Mouse (Mus musculus) midbrain, embryonic 13.5 days (tissue): ENCODE results near the gene Vpreb1. TPM values are rescaled to one million over a fixed set of nuclear protein-coding genes. Genes with fewer than 3 reads are reported as not detected.

ENCODE experiments used
- ATAC-seq: fragments of 200-750 bp; cut with Nextera tagmentation; 2 replicates; pipeline ENCODE4 v1.8.0; 2017; ENCODE audit warnings: mild to moderate bottlenecking, moderate TSS enrichment, moderate library complexity
- H3K27ac ChIP-seq: fragments of 300-500 bp; sonication (generic); 2 replicates; pipeline ENCODE4 v1.5.1; 2015; ENCODE audit warnings: inconsistent platforms, mild to moderate bottlenecking, moderate library complexity
- H3K27me3 ChIP-seq: fragments of 300-500 bp; sonication (generic); 2 replicates; pipeline ENCODE4 v1.6.1; 2015; ENCODE audit warnings: mild to moderate bottlenecking, inconsistent platforms
- H3K36me3 ChIP-seq: fragments of 300-500 bp; sonication (generic); 2 replicates; pipeline ENCODE4 v1.6.1; 2015; ENCODE audit warnings: mild to moderate bottlenecking, inconsistent platforms
- H3K4me1 ChIP-seq: fragments of 300-500 bp; sonication (generic); replicated peaks from 2 replicates; pipeline ENCODE4 v1.6.1; 2015; ENCODE audit warnings: inconsistent platforms
- H3K4me2 ChIP-seq: fragments of 300-500 bp; sonication (generic); replicated peaks from 2 replicates; pipeline ENCODE4 v1.6.1; 2015; ENCODE audit warnings: moderate library complexity, mild to moderate bottlenecking, inconsistent platforms
- H3K4me3 ChIP-seq: fragments of 300-500 bp; sonication (generic); replicated peaks from 2 replicates; pipeline ENCODE4 v1.5.1; 2015; ENCODE audit warnings: mild to moderate bottlenecking, inconsistent platforms
- H3K9ac ChIP-seq: fragments of 300-500 bp; sonication (generic); replicated peaks from 2 replicates; pipeline ENCODE4 v1.6.1; 2015; ENCODE audit warnings: mild to moderate bottlenecking, inconsistent platforms
- H3K9me3 ChIP-seq: fragments of 300-500 bp; sonication (generic); 2 replicates; pipeline ENCODE4 v1.6.1; 2016; ENCODE audit warnings: mild to moderate bottlenecking, inconsistent platforms
- WGBS: fragments of 180-500 bp; shearing (Covaris S2); methylation state at CpG from one replicate; pipeline ENCODE4 v1.1.7; 2015; 5-methylcytosine and 5-hydroxymethylcytosine counted together
- polyA plus RNA-seq: library from polyadenylated mRNA; unstranded; fragments of >200 nt; fragmentation: Nextera tagmentation; extraction: Ambion mirVana; gene quantifications from 2 replicates; pipeline ENCODE4 v1.2.1, GENCODE M21; 2015

Vpreb1 gene
- polyA plus RNA-seq, 1 experiment from 2014 or later = 1.6 TPM

DNA sequence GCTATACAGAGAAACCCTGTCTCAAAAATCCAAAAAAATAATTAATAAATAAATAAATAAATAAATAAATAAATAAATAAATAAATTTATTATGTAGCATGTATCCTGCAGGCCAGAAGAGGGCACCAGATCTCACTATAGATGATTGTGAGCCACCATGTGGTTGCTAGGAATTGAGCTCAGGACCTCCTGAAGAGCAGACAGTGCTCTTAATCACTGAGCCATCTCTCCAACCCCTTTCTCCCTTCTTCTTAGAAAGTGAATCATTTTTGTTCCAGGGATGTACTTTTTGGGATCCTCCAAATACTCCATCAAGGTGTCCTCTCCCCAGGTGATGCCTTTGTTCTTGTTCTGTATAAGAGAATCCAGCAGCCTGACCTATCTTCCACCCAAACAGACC, 21.4 kb downstream of the Vpreb1 start:
- no peak overlapping the region for H3K4me2 ChIP-seq
- H3K4me3 ChIP-seq = no peak overlapping the region
- no peaks in the 10 kb centered on the region for H3K4me1 ChIP-seq
- ATAC-seq = no peak
- H3K27me3 ChIP-seq = no peaks in the 10 kb centered on the region
- H3K27ac ChIP-seq = no peak overlapping the region
- H3K36me3 ChIP-seq = no peaks in the 10 kb centered on the region
- no peak overlapping the region for H3K9ac ChIP-seq
- H3K9me3 ChIP-seq = no peaks in the 10 kb centered on the region

DNA sequence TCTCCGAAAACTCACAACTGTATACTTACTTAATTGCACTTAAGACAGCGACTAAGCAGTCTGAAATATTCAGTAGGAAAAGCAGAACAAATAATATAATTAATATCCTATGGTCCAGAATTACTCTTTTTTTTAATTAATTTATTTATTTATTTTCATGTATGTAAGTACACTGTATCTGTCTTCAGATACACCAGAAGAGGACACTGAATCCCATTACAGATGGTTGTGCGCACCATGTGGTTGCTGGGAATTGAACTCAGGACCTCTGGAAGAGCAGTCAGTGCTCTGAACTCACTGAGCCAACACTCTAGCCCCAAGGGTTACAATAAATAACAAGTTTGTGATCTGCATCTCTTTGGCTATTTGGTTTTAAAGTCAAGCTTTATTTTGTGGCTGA, 41.0 kb downstream of the Vpreb1 start:
- ATAC-seq = peak; percentile 37; the same call in 1 of the 2 replicates
- Histone ChIP-seq H3K27me3 (no peaks in the 10 kb centered on the region), H3K9me3 (no peaks in the 10 kb centered on the region), H3K4me1 (0 out of 2 replicates have a peak, but pooled peaks cover 3% of the 10 kb centered on the region), H3K4me3 (peak overlapping the region; percentile 66), H3K36me3 (no peaks in the 10 kb centered on the region), H3K4me2 (peak overlapping the region; percentile 86; the same call in 1 of the 2 replicates), H3K9ac (no peak overlapping the region), H3K27ac (no peak overlapping the region)
- WGBS = 92% methylated on average over 3 of the region's 3 CpGs

DNA sequence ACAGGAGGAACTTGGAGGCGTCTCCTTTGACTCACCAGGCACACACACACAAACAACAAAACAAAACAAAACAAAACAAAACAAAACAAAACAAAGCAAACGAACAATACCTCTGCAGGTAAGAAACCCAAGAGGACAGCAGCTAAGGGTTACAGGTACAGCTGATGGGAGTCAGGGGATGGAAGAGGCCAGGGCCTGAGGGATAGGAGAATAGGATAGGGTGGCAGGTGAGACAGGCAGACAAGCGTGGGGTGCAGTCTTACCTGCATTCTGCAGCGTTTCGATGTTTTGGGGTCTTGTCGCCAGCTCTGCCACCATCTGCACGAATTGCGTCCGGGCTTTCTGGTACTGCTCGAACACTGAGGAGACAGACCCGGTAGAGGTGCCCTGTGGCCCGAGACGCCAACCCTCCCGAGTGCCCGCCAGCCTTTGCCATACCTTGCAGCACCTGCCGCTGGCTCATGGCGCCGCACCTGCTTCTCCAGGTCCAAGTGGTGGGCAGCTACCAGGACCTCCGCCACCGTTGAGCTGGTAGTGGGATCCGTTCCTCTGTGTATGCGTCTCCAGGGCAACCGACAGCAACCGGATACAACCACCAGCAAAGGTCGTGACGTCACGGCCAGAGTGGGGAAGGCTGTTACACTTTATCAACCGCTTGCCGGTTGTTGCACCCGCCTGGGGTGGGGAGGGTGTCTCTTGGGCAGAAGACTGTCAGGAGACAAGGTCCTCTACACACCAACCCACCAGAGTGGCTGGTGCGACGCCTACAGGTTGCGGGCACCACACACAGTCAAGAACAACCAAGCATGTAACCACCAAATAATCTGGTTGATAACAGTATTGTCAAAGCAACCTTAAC, 41.7 kb downstream of the Vpreb1 start, which contains the start of gene Spag6l:
Gene Spag6l (minus strand): TSS at position 700 of the 859 bp plus-strand sequence.
- WGBS = 8% methylated on average over 33 of the region's 33 CpGs
- H3K4me3 ChIP-seq = peak within 1 kb of the TSS; percentile 66
- H3K36me3 ChIP-seq = no peaks in the 10 kb centered on the region
- peak; percentile 98 for ATAC-seq
- H3K9ac ChIP-seq = peak within 1 kb of the TSS; percentile 70
- no peak within 1 kb of the TSS for H3K27ac ChIP-seq
- H3K4me2 ChIP-seq = peak within 1 kb of the TSS; percentile 86
- H3K4me1 ChIP-seq = 0 out of 2 replicates have a peak, but pooled peaks cover 3% of the 10 kb centered on the region
- H3K27me3 ChIP-seq = no peaks in the 10 kb centered on the region
- H3K9me3 ChIP-seq = no peaks in the 10 kb centered on the region

DNA sequence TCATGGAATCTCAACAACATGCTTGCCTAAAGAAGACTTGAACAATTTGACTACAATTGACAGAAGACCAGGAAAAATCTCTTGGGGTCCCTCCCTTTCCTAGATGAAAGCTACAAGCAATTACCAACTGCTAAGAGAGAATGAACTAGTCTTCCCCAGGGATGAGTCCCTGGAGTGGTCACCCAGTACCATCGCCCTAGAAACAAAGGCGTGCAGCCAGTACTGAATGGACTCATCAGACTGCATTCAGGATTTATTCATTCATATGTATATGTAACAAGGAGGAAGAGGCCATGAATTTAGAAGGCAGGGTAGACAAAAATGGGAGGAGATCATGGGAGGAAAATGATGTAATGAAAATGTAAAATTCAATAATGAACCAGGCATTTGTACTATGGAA, 44.4 kb downstream of the Vpreb1 start:
- Histone ChIP-seq H3K27me3 (no peaks in the 10 kb centered on the region), H3K36me3 (no peaks in the 10 kb centered on the region), H3K4me3 (no peak overlapping the region), H3K9ac (no peak overlapping the region), H3K4me1 (0 out of 2 replicates have a peak, but pooled peaks cover 3% of the 10 kb centered on the region), H3K27ac (no peak overlapping the region), H3K4me2 (no peak overlapping the region), H3K9me3 (no peaks in the 10 kb centered on the region)
- 70% methylated on average over 2 of the region's 2 CpGs for WGBS
- ATAC-seq = no peak

DNA sequence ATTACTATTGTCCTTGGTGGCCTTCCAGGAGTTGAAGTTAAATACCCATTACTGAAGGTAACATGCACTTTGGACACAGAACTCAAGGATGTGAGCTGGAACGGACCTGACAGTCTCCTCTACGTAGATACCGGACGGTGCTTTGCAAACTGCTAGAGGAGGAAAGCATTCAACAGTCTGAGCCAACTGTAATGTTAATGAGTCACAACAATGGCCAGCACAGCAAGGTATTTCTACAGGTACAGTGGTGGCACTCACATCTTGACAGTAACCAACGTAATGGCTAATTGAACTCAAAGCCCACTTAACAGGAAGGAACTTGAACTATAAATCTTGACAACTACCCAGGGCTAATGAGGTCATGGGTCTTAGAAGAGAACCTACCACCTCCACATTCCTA, 45.2 kb downstream of the Vpreb1 start:
- no peak overlapping the region for H3K4me3 ChIP-seq
- ATAC-seq = no peak
- 0 out of 2 replicates have a peak, but pooled peaks cover 3% of the 10 kb centered on the region for H3K4me1 ChIP-seq
- no peak overlapping the region for H3K4me2 ChIP-seq
- H3K36me3 ChIP-seq = no peaks in the 10 kb centered on the region
- H3K27me3 ChIP-seq = no peaks in the 10 kb centered on the region
- H3K27ac ChIP-seq = no peak overlapping the region
- H3K9ac ChIP-seq = no peak overlapping the region
- no peaks in the 10 kb centered on the region for H3K9me3 ChIP-seq
- 37% methylated on average over 5 of the region's 5 CpGs for WGBS

Other genes with a start within 250 kb of the Vpreb1 start
- not detected in 2 replicates for gene Olfr19, start 194.4 kb downstream of the Vpreb1 start, polyA plus RNA-seq
- gene Spag6l, start 41.4 kb downstream of the Vpreb1 start, polyA plus RNA-seq = 11.4 and 11.8 TPM in 2 replicates
- gene Igll1, start 6.9 kb downstream of the Vpreb1 start, polyA plus RNA-seq = 0.21 and 0.24 TPM in 2 replicates
- gene Top3b, start 107 bp downstream of the Vpreb1 start, polyA plus RNA-seq = 73.7 and 76.4 TPM in 2 replicates
- 26.9 and 29.4 TPM in 2 replicates for gene Ppm1f, start 25.6 kb upstream of the Vpreb1 start, polyA plus RNA-seq
- 160 and 173 TPM in 2 replicates for gene Mapk1, start 112.5 kb upstream of the Vpreb1 start, polyA plus RNA-seq
- 155 TPM in 2 replicates for gene Ypel1, start 198.9 kb upstream of the Vpreb1 start, polyA plus RNA-seq
- 168 and 171 TPM in 2 replicates for gene Ppil2, start 240.4 kb upstream of the Vpreb1 start, polyA plus RNA-seq